25 mouse cellular contexts compared by ENCODE assay signal in genomic region chr4:136063143-136063542, GRCm38 (mm10). TPM values are rescaled to one million over a fixed set of nuclear protein-coding genes. Genes with fewer than 3 reads are reported as not detected.
DNase-seq lines count a peak whose midpoint lies in the region; ATAC-seq and TF ChIP-seq lines count a peak whose summit lies in the region.
"Had no signal": no experiment of that assay in that cellular context is flagged by ENCODE, and none has a peak within 500 bp of the region (broad histone marks: within the 10 kb centered on the region; RNA-seq: fewer than 3 reads in every experiment).

No protein-coding gene starts in this region.

- intact Hi-C loops in left cerebral cortex, postnatal 14 days (cut with DNase I) = no loop called here
- intact Hi-C loops in heart, adult 2 months (cut with DNase I) = no loop called here

- ATAC-seq in liver, embryonic 11.5 days (replicated peaks; ENCODE audit: low FRiP score) = no peak
- ATAC-seq: forebrain, embryonic 15.5 days had no signal

- 95% methylated on average over 4 of the region's 4 CpGs for WGBS in liver, adult 2 months
- WGBS in liver, embryonic 11.5 days = 84% methylated on average over 4 of the region's 4 CpGs
- WGBS in heart, adult 2 months = 90% methylated on average over 4 of the region's 4 CpGs

- no peaks in the 10 kb centered on the region for H3K27me3 ChIP-seq in liver, adult 2 months (ENCODE audit: control insufficient read depth, insufficient read depth, low read length)
- no peaks in the 10 kb centered on the region for H3K27me3 ChIP-seq in liver, embryonic 11.5 days (replicated peaks; ENCODE audit: control insufficient read depth, insufficient read depth, low read length)
- peaks cover 10% of the 10 kb centered on the region for H3K27me3 ChIP-seq in E14TG2a.4 (ENCODE audit: insufficient read depth, low read length)
- no peaks in the 10 kb centered on the region for H3K27me3 ChIP-seq in heart, adult 2 months (ENCODE audit: control insufficient read depth, insufficient read depth, low read length)
- H3K27me3 ChIP-seq: embryonic facial prominence, embryonic 12.5 days; embryonic facial prominence, embryonic 15.5 days; forebrain, embryonic 12.5 days; forebrain, embryonic 15.5 days; hindbrain, embryonic 12.5 days; hindbrain, embryonic 15.5 days had no signal

- H3K9me3 ChIP-seq in liver, embryonic 11.5 days (ENCODE audit: control insufficient read depth, low read length) = no peaks in the 10 kb centered on the region
- H3K9me3 ChIP-seq in E14TG2a.4 (ENCODE audit: low read length) = no peaks in the 10 kb centered on the region
- H3K9me3 ChIP-seq: embryonic facial prominence, embryonic 12.5 days; embryonic facial prominence, embryonic 15.5 days; forebrain, embryonic 12.5 days; forebrain, embryonic 15.5 days; G1E; hindbrain, embryonic 12.5 days; hindbrain, embryonic 15.5 days had no signal

- no peak for TF ChIP-seq POLR2A in liver, adult 2 months (IDR thresholded peaks at IDR 0.05; ENCODE audit: extremely low read depth, insufficient read depth, low read length)
- TF ChIP-seq POLR2A in heart, adult 2 months (IDR thresholded peaks at IDR 0.05; ENCODE audit: insufficient read depth, low read depth, low read length) = no peak

- H3K79me2 ChIP-seq in liver, adult 2 months (ENCODE audit: control insufficient read depth, insufficient read depth, low read length) = no peaks in the 10 kb centered on the region
- no peaks in the 10 kb centered on the region for H3K79me2 ChIP-seq in heart, adult 2 months (replicated peaks; ENCODE audit: control insufficient read depth, insufficient read depth, low read length)

- no peak overlapping the region for H3K9ac ChIP-seq in liver, adult 2 months (ENCODE audit: low read depth, low read length)
- no peak overlapping the region for H3K9ac ChIP-seq in liver, embryonic 11.5 days (ENCODE audit: low read depth, low read length)
- no peak overlapping the region for H3K9ac ChIP-seq in heart, adult 2 months (ENCODE audit: low read depth, low read length)
- H3K9ac ChIP-seq: embryonic facial prominence, embryonic 12.5 days; embryonic facial prominence, embryonic 15.5 days; forebrain, embryonic 12.5 days; forebrain, embryonic 15.5 days; hindbrain, embryonic 12.5 days; hindbrain, embryonic 15.5 days had no signal

- peak; percentile 4; the same call in 1 of the 2 replicates for TF ChIP-seq CTCF in liver, adult 2 months (IDR thresholded peaks at IDR 0.05; ENCODE audit: low read depth, low read length)
- TF ChIP-seq CTCF in E14TG2a.4 (conservative IDR thresholded peaks at IDR 0.05; ENCODE audit: low read length) = peak; percentile 65
- TF ChIP-seq CTCF in heart, adult 2 months (IDR thresholded peaks at IDR 0.05) = no peak

- DNase-seq in liver, adult 2 months (ENCODE audit: extremely low read depth, low read depth, low spot score) = no peak
- DNase-seq in liver, embryonic 11.5 days (ENCODE audit: low spot score) = no peak
- DNase-seq in ES-CJ7 (ENCODE audit: low read depth, low spot score) (peak; percentile 42), R1 (ENCODE audit: low read depth, low spot score) (peak; percentile 67)
- no peak for DNase-seq in left cerebral cortex, postnatal 14 days (ENCODE audit: low spot score in 2 of 2)
- DNase-seq in heart, adult 2 months = no peak
- no peak for DNase-seq in layer of hippocampus, postnatal 36 days
- DNase-seq: adrenal gland, adult 2 months; adrenal gland, postnatal 14 days; B cell, adult 2 months; cerebellum, adult 11 months; cerebellum, adult 2 months; cerebellum, adult 9-11 months; cerebellum, postnatal 25 days; gastrocnemius, postnatal 25 days; heart, adult 18-20 months had no signal

- H3K4me2 ChIP-seq in liver, embryonic 11.5 days = no peak overlapping the region
- H3K4me2 ChIP-seq: embryonic facial prominence, embryonic 12.5 days; embryonic facial prominence, embryonic 15.5 days; forebrain, embryonic 12.5 days; forebrain, embryonic 15.5 days; heart, embryonic 11.5 days; hindbrain, embryonic 12.5 days; hindbrain, embryonic 15.5 days had no signal

- H3K4me1 ChIP-seq in liver, adult 2 months (ENCODE audit: control insufficient read depth, insufficient read depth, low read length) = no peaks in the 10 kb centered on the region
- H3K4me1 ChIP-seq in liver, embryonic 11.5 days (replicated peaks; ENCODE audit: control insufficient read depth, insufficient read depth, low read length) = no peaks in the 10 kb centered on the region
- peaks cover 4% of the 10 kb centered on the region; the same call in 1 of the 2 replicates for H3K4me1 ChIP-seq in E14TG2a.4 (replicated peaks; ENCODE audit: low read depth, low read length)
- H3K4me1 ChIP-seq in heart, adult 2 months (ENCODE audit: control insufficient read depth, insufficient read depth, low read length) = no peaks in the 10 kb centered on the region
- H3K4me1 ChIP-seq: embryonic facial prominence, embryonic 12.5 days; embryonic facial prominence, embryonic 15.5 days; forebrain, embryonic 12.5 days; forebrain, embryonic 15.5 days; hindbrain, embryonic 12.5 days; hindbrain, embryonic 15.5 days had no signal

- no peak overlapping the region for H3K27ac ChIP-seq in liver, adult 2 months (replicated peaks; ENCODE audit: insufficient read depth, low read depth, low read length)
- H3K27ac ChIP-seq in liver, embryonic 11.5 days (ENCODE audit: low read depth, low read length) = no peak overlapping the region
- H3K27ac ChIP-seq in heart, adult 2 months = no peak overlapping the region
- H3K27ac ChIP-seq: embryonic facial prominence, embryonic 12.5 days; embryonic facial prominence, embryonic 15.5 days; forebrain, embryonic 12.5 days; forebrain, embryonic 15.5 days; hindbrain, embryonic 12.5 days; hindbrain, embryonic 15.5 days had no signal

- TF ChIP-seq EP300 in heart, adult 2 months (IDR thresholded peaks at IDR 0.05; ENCODE audit: insufficient read depth, low read depth, low read length) = no peak

- H3K4me3 ChIP-seq in liver, adult 2 months (ENCODE audit: insufficient read depth, low read depth, low read length) = no peak overlapping the region
- no peak overlapping the region for H3K4me3 ChIP-seq in liver, embryonic 11.5 days (ENCODE audit: low read depth, low read length)
- H3K4me3 ChIP-seq in E14TG2a.4 (replicated peaks; ENCODE audit: low read length) = no peak overlapping the region
- no peak overlapping the region for H3K4me3 ChIP-seq in heart, adult 2 months
- H3K4me3 ChIP-seq: embryonic facial prominence, embryonic 12.5 days; embryonic facial prominence, embryonic 15.5 days; forebrain, embryonic 12.5 days; forebrain, embryonic 15.5 days; hindbrain, embryonic 12.5 days; hindbrain, embryonic 15.5 days had no signal

- H3K36me3 ChIP-seq in liver, adult 2 months (ENCODE audit: control insufficient read depth, insufficient read depth, low read length) = no peaks in the 10 kb centered on the region
- H3K36me3 ChIP-seq in liver, embryonic 11.5 days (ENCODE audit: control insufficient read depth, insufficient read depth, low read length) = no peaks in the 10 kb centered on the region
- no peaks in the 10 kb centered on the region for H3K36me3 ChIP-seq in E14TG2a.4 (ENCODE audit: insufficient read depth, low read length)
- no peaks in the 10 kb centered on the region for H3K36me3 ChIP-seq in heart, adult 2 months (ENCODE audit: control insufficient read depth, insufficient read depth, low read length)
- H3K36me3 ChIP-seq: embryonic facial prominence, embryonic 12.5 days; embryonic facial prominence, embryonic 15.5 days; forebrain, embryonic 12.5 days; forebrain, embryonic 15.5 days; G1E; hindbrain, embryonic 12.5 days; hindbrain, embryonic 15.5 days had no signal

RNA-seq across cellular contexts. Expression of gene Rpl11, which starts 9.9 kb away (rescaled TPM):
- 474 and 504 TPM in 2 replicates for total RNA-seq in liver, adult 2 months (2014; rRNA removed)
- polyA plus RNA-seq in liver, adult 2 months (2012; rRNA removed) = 162 and 170 TPM in 2 replicates
- polyA plus RNA-seq in liver, embryonic 11.5 days (2014; fragmentation: Nextera tagmentation; extraction: Ambion mirVana) = 567 and 611 TPM in 2 replicates
- total RNA-seq in left cerebral cortex, postnatal 14 days (2021) = 100 to 1,000 TPM; 216 to 244 TPM
- total RNA-seq in heart, adult 2 months (2021) = 100 to 1,000 TPM; 259 to 288 TPM
- polyA plus RNA-seq in heart, adult 2 months (2012; rRNA removed) = 132 and 186 TPM in 2 replicates
- 100 to 1,000 TPM; 284 to 295 TPM for total RNA-seq in layer of hippocampus, postnatal 36 days (2021)

RNA-seq across cellular contexts. Expression of gene Eloa, which starts 41.6 kb away (rescaled TPM):
- total RNA-seq in liver, adult 2 months (2014; rRNA removed) = 16.1 and 16.7 TPM in 2 replicates
- 7.3 and 8.1 TPM in 2 replicates for polyA plus RNA-seq in liver, adult 2 months (2012; rRNA removed)
- polyA plus RNA-seq in liver, embryonic 11.5 days (2014; fragmentation: Nextera tagmentation; extraction: Ambion mirVana) = 48.6 and 51.6 TPM in 2 replicates
- total RNA-seq in left cerebral cortex, postnatal 14 days (2021) = 10 to 100 TPM; 27.6 to 28.2 TPM
- 10 to 100 TPM; 31.1 to 35.5 TPM for total RNA-seq in heart, adult 2 months (2021)
- polyA plus RNA-seq in heart, adult 2 months (2012; rRNA removed) = 11.0 and 17.7 TPM in 2 replicates
- 10 to 100 TPM; 28.7 to 30.3 TPM for total RNA-seq in layer of hippocampus, postnatal 36 days (2021)

Comparison
In these comparisons a context has a peak if more than half of its experiments do, and no peak if none do; other contexts are left out.
1. DNase-seq: peak in ES-CJ7 (single experiment) and R1 (single experiment); none in liver, adult 2 months (single experiment), liver, embryonic 11.5 days (single experiment), left cerebral cortex, postnatal 14 days (0 of 2), heart, adult 2 months (0 of 2) and layer of hippocampus, postnatal 36 days (0 of 2).